Mouse (Mus musculus): ENCODE results near the gene Kdelr3. TPM values are rescaled to one million over a fixed set of nuclear protein-coding genes. Genes with fewer than 3 reads are reported as not detected.

Gene Kdelr3
- total RNA-seq (2021) (1 to 10 TPM; 4.3 to 4.8 TPM), polyA plus RNA-seq (2012; rRNA removed) (14.2 and 20.4 TPM in 2 replicates)
- long read RNA-seq, partial matches to known transcripts: 1 of 5 reads
- long read RNA-seq, other reads (novel, unspliced or antisense): 0 of 5 reads

DNA sequence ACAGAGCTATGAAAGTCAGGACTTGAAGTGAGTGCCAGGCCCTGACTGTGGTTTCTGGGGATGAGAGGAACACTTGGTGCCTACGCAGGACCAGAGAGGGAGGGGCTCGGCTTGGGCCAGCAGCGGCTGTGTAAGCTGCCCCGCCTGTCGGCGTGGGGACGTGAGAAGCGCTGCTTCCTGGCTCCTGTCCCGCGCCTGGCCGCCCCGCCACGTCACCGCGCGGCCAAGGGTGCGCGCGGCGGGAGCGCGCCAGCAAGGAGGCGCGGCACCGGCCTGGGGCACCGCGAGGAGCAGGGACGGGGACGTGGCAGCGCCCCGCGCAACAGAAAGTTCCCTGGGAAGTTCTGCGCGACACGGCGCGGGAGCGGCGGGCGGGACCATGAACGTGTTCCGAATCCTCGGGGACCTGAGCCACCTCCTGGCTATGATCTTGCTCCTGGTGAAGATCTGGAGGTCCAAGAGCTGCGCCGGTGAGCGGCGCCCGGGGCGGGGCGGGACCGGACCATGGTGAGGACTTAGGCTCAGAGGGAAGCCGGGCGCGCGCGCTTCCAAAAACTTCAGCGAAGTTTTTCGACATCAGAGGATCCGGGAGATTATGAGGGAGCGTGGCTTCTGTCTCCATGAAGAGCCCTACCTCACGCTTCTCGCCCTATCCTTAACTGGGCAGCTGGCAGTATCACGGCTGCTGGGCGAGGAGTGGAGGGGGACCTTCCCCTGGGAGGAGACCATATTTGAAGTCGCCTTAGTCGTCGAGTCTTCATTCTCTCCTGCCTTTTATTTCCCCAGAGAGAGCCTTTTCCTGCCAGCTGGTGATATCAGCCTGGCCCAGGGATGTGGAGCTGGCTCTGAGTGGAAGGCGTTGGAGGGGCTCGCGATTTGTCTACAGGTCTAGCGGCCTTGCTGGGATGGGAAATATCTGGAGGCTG lies at the start of gene Kdelr3:
TSS of gene Kdelr3 (plus strand) at position 241 of the 926 bp plus-strand sequence.
- Histone ChIP-seq H3K27me3 (ENCODE audit: control insufficient read depth, insufficient read depth, low read length) (no peaks in the 10 kb centered on the region; the same call in 1 of the 2 replicates), H3K27ac (peak within 1 kb of the TSS; percentile 75)
- WGBS: under 1% methylated on average over 71 of the region's 71 CpGs

DNA sequence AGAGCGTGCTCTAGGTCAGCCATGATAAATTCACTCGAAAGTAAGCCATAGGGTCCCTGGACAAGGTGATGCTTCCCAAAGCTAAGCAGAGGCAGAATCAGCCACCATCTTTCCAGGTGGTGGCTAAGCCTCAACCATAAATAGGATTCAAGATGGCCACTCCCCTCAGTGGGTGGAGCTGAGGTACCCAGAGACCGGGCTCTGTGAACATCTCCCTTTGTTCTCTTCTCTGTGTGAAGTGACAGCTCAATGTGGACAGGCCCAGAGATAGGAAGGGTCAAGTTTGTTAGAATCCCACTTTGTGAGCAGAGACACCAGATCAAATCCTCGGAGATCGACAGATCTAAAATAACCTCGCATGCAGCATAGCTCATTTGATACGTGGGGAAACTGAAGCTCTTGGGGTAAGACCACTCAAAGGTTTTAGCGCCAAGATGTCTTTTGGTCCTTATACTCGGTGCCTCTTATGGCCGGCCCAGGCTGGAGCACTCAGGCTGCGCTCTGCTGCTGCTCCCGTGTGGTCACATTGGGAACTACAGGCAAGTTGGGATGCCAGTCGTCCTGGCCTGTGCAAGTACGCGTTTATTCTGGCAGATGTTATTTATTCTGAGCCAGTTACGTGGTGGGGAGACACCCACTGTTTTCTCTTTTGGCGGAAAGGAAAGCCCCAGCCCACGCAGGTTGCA lies 49.5 kb upstream of the Kdelr3 start:
- no peak overlapping the region for H3K4me3 ChIP-seq
- peak; percentile 83 to 93 for DNase-seq
- no peak overlapping the region for H3K9ac ChIP-seq (ENCODE audit: low read depth, low read length)
- intact Hi-C loops (cut with DNase I): loop anchor here (1.0 to 5.0 kb wide), 5 partner anchors 54 to 242 kb away; no protein-coding TSS in a partner anchor
- no peak overlapping the region for H3K27ac ChIP-seq
- 6% methylated on average over 18 of the region's 18 CpGs for WGBS
- no peaks in the 10 kb centered on the region for H3K4me1 ChIP-seq (ENCODE audit: control insufficient read depth, insufficient read depth, low read length)
- H3K27me3 ChIP-seq (ENCODE audit: control insufficient read depth, insufficient read depth, low read length): peaks cover 8% of the 10 kb centered on the region; the same call in 1 of the 2 replicates
- H3K79me2 ChIP-seq (replicated peaks; ENCODE audit: control insufficient read depth, insufficient read depth, low read length): no peaks in the 10 kb centered on the region
- TF ChIP-seq CTCF (IDR thresholded peaks at IDR 0.05): no peak
- TF ChIP-seq EP300 (IDR thresholded peaks at IDR 0.05; ENCODE audit: insufficient read depth, low read depth, low read length): peak; percentile 97
- TF ChIP-seq POLR2A (IDR thresholded peaks at IDR 0.05; ENCODE audit: insufficient read depth, low read depth, low read length): no peak
- H3K36me3 ChIP-seq (ENCODE audit: control insufficient read depth, insufficient read depth, low read length): no peaks in the 10 kb centered on the region

More for the DNA sequence above, at the start of gene Kdelr3:
- Histone ChIP-seq H3K36me3 (ENCODE audit: control insufficient read depth, insufficient read depth, low read length) (no peaks in the 10 kb centered on the region), H3K4me1 (ENCODE audit: control insufficient read depth, insufficient read depth, low read length) (peaks cover 5% of the 10 kb centered on the region), H3K4me3 (peak within 1 kb of the TSS; percentile 54), H3K9ac (ENCODE audit: low read depth, low read length) (peak within 1 kb of the TSS; percentile 74), H3K79me2 (replicated peaks; ENCODE audit: control insufficient read depth, insufficient read depth, low read length) (no peaks in the 10 kb centered on the region)
- peak; percentile 50; the same call in 1 of the 2 replicates for TF ChIP-seq POLR2A (IDR thresholded peaks at IDR 0.05; ENCODE audit: insufficient read depth, low read depth, low read length)
- TF ChIP-seq EP300 (IDR thresholded peaks at IDR 0.05; ENCODE audit: insufficient read depth, low read depth, low read length): no peak
- TF ChIP-seq CTCF (IDR thresholded peaks at IDR 0.05): peak; percentile 28
- DNase-seq: peak; percentile 89
- intact Hi-C loops (cut with DNase I): loop anchor here (2.0 kb wide), 1 partner anchor 30 kb away; the partner anchor contains the start of gene Ddx17

- Histone ChIP-seq H3K4me3 (no peak overlapping the region), H3K27ac (no peak overlapping the region), H3K4me1 (ENCODE audit: control insufficient read depth, insufficient read depth, low read length) (no peaks in the 10 kb centered on the region), H3K36me3 (ENCODE audit: control insufficient read depth, insufficient read depth, low read length) (no peaks in the 10 kb centered on the region), H3K27me3 (ENCODE audit: control insufficient read depth, insufficient read depth, low read length) (no peaks in the 10 kb centered on the region), H3K79me2 (replicated peaks; ENCODE audit: control insufficient read depth, insufficient read depth, low read length) (no peaks in the 10 kb centered on the region), H3K9ac (ENCODE audit: low read depth, low read length) (no peak overlapping the region)
- intact Hi-C loops (cut with DNase I): loop anchor here (5.0 kb wide), 1 partner anchor 187 kb away; no protein-coding TSS in a partner anchor
- WGBS: 63% methylated on average over 5 of the region's 5 CpGs
- no peak for DNase-seq
- no peak for TF ChIP-seq POLR2A (IDR thresholded peaks at IDR 0.05; ENCODE audit: insufficient read depth, low read depth, low read length)
- no peak for TF ChIP-seq CTCF (IDR thresholded peaks at IDR 0.05)
Measured at GRCm38 (mm10) chr15:79469577-79469976, 46.6 kb upstream of the Kdelr3 start.

GRCm38 (mm10) chr15:79470583-79470982 lies 45.6 kb upstream of the Kdelr3 start:
- TF ChIP-seq POLR2A (IDR thresholded peaks at IDR 0.05; ENCODE audit: insufficient read depth, low read depth, low read length): no peak
- TF ChIP-seq EP300 (IDR thresholded peaks at IDR 0.05; ENCODE audit: insufficient read depth, low read depth, low read length): no peak
- no peak for TF ChIP-seq CTCF (IDR thresholded peaks at IDR 0.05)
- H3K4me3 ChIP-seq: no peak overlapping the region
- 29% methylated on average over 17 of the region's 17 CpGs for WGBS
- peak in 1 of 2 experiments; percentile 46 for DNase-seq
- no peaks in the 10 kb centered on the region for H3K79me2 ChIP-seq (replicated peaks; ENCODE audit: control insufficient read depth, insufficient read depth, low read length)
- H3K4me1 ChIP-seq (ENCODE audit: control insufficient read depth, insufficient read depth, low read length): no peaks in the 10 kb centered on the region
- no peak overlapping the region for H3K27ac ChIP-seq
- H3K27me3 ChIP-seq (ENCODE audit: control insufficient read depth, insufficient read depth, low read length): no peaks in the 10 kb centered on the region
- no peak overlapping the region for H3K9ac ChIP-seq (ENCODE audit: low read depth, low read length)
- intact Hi-C loops (cut with DNase I): loop anchor here (5.0 kb wide), 1 partner anchor 137 kb away; the partner anchor contains the start of gene Dmc1
- no peaks in the 10 kb centered on the region for H3K36me3 ChIP-seq (ENCODE audit: control insufficient read depth, insufficient read depth, low read length)

DNA sequence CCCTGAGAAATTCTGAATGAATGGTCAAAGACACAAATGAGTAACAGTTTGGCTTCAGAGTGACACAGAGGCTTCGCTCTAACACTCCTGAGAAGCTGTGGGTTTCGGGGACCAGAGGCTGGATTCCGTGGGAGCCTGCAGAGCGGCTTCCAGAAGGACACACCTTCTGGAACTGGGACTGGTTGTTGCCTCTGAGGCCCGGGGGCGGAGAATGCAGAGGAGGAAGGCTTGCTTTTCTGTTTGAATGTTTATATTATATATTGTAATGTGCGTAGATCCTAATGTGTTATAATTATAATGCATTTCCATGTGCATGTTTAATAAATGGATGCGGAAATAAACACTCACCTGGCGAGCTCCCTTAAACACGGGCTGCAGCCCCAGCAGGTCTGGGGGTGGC lies 45.1 kb upstream of the Kdelr3 start:
- H3K27ac ChIP-seq: no peak overlapping the region
- no peak for DNase-seq
- H3K36me3 ChIP-seq (ENCODE audit: control insufficient read depth, insufficient read depth, low read length): no peaks in the 10 kb centered on the region
- no peak overlapping the region for H3K4me3 ChIP-seq
- H3K4me1 ChIP-seq (ENCODE audit: control insufficient read depth, insufficient read depth, low read length): no peaks in the 10 kb centered on the region
- H3K79me2 ChIP-seq (replicated peaks; ENCODE audit: control insufficient read depth, insufficient read depth, low read length): no peaks in the 10 kb centered on the region
- H3K9ac ChIP-seq (ENCODE audit: low read depth, low read length): no peak overlapping the region
- H3K27me3 ChIP-seq (ENCODE audit: control insufficient read depth, insufficient read depth, low read length): no peaks in the 10 kb centered on the region
- TF ChIP-seq CTCF (IDR thresholded peaks at IDR 0.05) (no peak), EP300 (IDR thresholded peaks at IDR 0.05; ENCODE audit: insufficient read depth, low read depth, low read length) (no peak), POLR2A (IDR thresholded peaks at IDR 0.05; ENCODE audit: insufficient read depth, low read depth, low read length) (no peak)
- intact Hi-C loops (cut with DNase I): loop anchor here (5.0 kb wide), 1 partner anchor 136 kb away; the partner anchor contains the start of gene Dmc1
- 52% methylated on average over 10 of the region's 10 CpGs for WGBS

Data from heart, adult 2 months (tissue).